In the genomic region with DNA sequence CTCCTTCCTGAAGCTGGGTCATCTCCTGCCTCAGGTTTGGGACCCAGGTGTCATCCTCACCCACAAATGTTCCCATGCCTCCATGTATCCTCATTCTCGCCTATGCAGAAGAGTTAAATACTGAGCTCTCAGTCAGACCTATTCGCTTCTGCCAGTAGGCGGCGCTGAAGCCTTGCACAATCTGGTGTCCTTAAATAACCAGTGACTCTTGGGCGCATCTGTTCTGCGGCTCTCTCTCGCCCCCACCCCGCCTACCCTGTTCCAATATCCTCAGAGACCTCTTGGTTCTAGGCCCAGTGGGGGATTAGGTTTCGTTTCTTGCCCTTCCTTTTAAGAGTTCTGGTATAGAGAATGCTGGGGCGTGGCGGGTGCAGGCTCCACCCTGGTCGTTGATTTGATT, we compare ENCODE assay signal across 8 mouse cellular contexts. TPM values are rescaled to one million over a fixed set of nuclear protein-coding genes. Genes with fewer than 3 reads are reported as not detected.
A peak's percentile ranks its signal among the peaks of the same experiment; 100 is the strongest.
DNase-seq lines count a peak whose midpoint lies in the region; ATAC-seq and TF ChIP-seq lines count a peak whose summit lies in the region.

No protein-coding gene starts in this region.

- no peaks in the 10 kb centered on the region for H3K79me2 ChIP-seq in CH12.LX (replicated peaks; ENCODE audit: control insufficient read depth, extremely low read depth, insufficient read depth, poor library complexity, severe bottlenecking)

- WGBS in forebrain, embryonic 12.5 days, result 2% methylated on average over 12 of the region's 12 CpGs
- 1% methylated on average over 12 of the region's 12 CpGs for WGBS in heart, embryonic 16.5 days
- WGBS in liver, embryonic 15.5 days (ENCODE audit: insufficient replicate concordance), result 1% methylated on average over 12 of the region's 12 CpGs
- WGBS in neural tube, embryonic 13.5 days, result 2% methylated on average over 12 of the region's 12 CpGs

- no peak overlapping the region for H3K27ac ChIP-seq in CH12.LX (ENCODE audit: insufficient read depth, low read depth)
- no peak overlapping the region for H3K27ac ChIP-seq in forebrain, embryonic 12.5 days
- no peak overlapping the region for H3K27ac ChIP-seq in heart, embryonic 16.5 days (ENCODE audit: low read length)
- H3K27ac ChIP-seq in liver, embryonic 15.5 days (replicated peaks), result no peak overlapping the region
- peak overlapping the region; percentile 43; the same call in 1 of the 2 replicates for H3K27ac ChIP-seq in neural tube, embryonic 13.5 days (replicated peaks)

- H3K4me3 ChIP-seq in CH12.LX (replicated peaks in 1 of 3; ENCODE audit: low read depth in 2 of 3, low read length in 2 of 3, poor library complexity in 1 of 3), result peak overlapping the region in 1 of 3 experiments; percentile 13
- H3K4me3 ChIP-seq in forebrain, embryonic 12.5 days (replicated peaks), result peak overlapping the region; percentile 19
- peak overlapping the region; percentile 29 for H3K4me3 ChIP-seq in heart, embryonic 16.5 days (ENCODE audit: low read length)
- no peak overlapping the region for H3K4me3 ChIP-seq in liver, embryonic 15.5 days (replicated peaks)
- H3K4me3 ChIP-seq in neural tube, embryonic 13.5 days, result peak overlapping the region; percentile 41

- H3K27me3 ChIP-seq in CH12.LX (replicated peaks), result peaks cover 52% of the 10 kb centered on the region
- peaks cover 76% of the 10 kb centered on the region for H3K27me3 ChIP-seq in forebrain, embryonic 12.5 days
- peaks cover 76% of the 10 kb centered on the region for H3K27me3 ChIP-seq in heart, embryonic 16.5 days (ENCODE audit: control insufficient read depth, insufficient read depth, low read length)
- peaks cover 87% of the 10 kb centered on the region for H3K27me3 ChIP-seq in liver, embryonic 15.5 days
- peaks cover 96% of the 10 kb centered on the region for H3K27me3 ChIP-seq in neural tube, embryonic 13.5 days

- TF ChIP-seq EP300 in CH12.LX (IDR thresholded peaks at IDR 0.05; ENCODE audit: low read length), result no peak

- H3K4me2 ChIP-seq in CH12.LX (ENCODE audit: insufficient read depth, low read depth, poor library complexity, severe bottlenecking), result peak overlapping the region; percentile 67
- peak overlapping the region; percentile 43 for H3K4me2 ChIP-seq in forebrain, embryonic 12.5 days
- peak overlapping the region; percentile 55 for H3K4me2 ChIP-seq in heart, embryonic 16.5 days (ENCODE audit: low read depth, low read length)
- H3K4me2 ChIP-seq in liver, embryonic 15.5 days, result peak overlapping the region; percentile 32; the same call in 1 of the 2 replicates
- H3K4me2 ChIP-seq in neural tube, embryonic 13.5 days, result peak overlapping the region; percentile 70

- H3K9ac ChIP-seq in CH12.LX (ENCODE audit: insufficient read depth, low read depth), result no peak overlapping the region
- H3K9ac ChIP-seq in forebrain, embryonic 12.5 days, result no peak overlapping the region
- no peak overlapping the region for H3K9ac ChIP-seq in heart, embryonic 16.5 days (ENCODE audit: low read length)
- no peak overlapping the region for H3K9ac ChIP-seq in liver, embryonic 15.5 days
- H3K9ac ChIP-seq in neural tube, embryonic 13.5 days, result peak overlapping the region; percentile 34; the same call in 1 of the 2 replicates

- in situ Hi-C loops in CH12.LX (cut with MboI; ENCODE audit: low pct_ligation_motif_present, low pct_unique_long_range_greater_than_20kb, low sequenced_read_pairs), result no loop called here

- dilution Hi-C loops in CH12.LX (cut with MboI; ENCODE audit: extremely low pct_ligation_motif_present, extremely low pct_unique_long_range_greater_than_20kb, low sequenced_read_pairs), result no loop called here

- TF ChIP-seq POLR2A in CH12.LX (IDR thresholded peaks at IDR 0.05; ENCODE audit: low read depth, low read length), result no peak

- peak; percentile 95 for TF ChIP-seq RAD21 in CH12.LX (IDR thresholded peaks at IDR 0.05; ENCODE audit: low read depth, low read length)

- H3K9me3 ChIP-seq in CH12.LX (replicated peaks; ENCODE audit: low read length), result no peaks in the 10 kb centered on the region
- no peaks in the 10 kb centered on the region for H3K9me3 ChIP-seq in forebrain, embryonic 12.5 days
- no peaks in the 10 kb centered on the region for H3K9me3 ChIP-seq in heart, embryonic 16.5 days (replicated peaks; ENCODE audit: control insufficient read depth, low read length)
- H3K9me3 ChIP-seq in liver, embryonic 15.5 days (replicated peaks), result no peaks in the 10 kb centered on the region
- no peaks in the 10 kb centered on the region for H3K9me3 ChIP-seq in neural tube, embryonic 13.5 days

- no peaks in the 10 kb centered on the region for H3K36me3 ChIP-seq in CH12.LX (replicated peaks in 1 of 2; ENCODE audit: control insufficient read depth in 1 of 2, insufficient read depth in 1 of 2, low read length in 1 of 2)
- no peaks in the 10 kb centered on the region for H3K36me3 ChIP-seq in forebrain, embryonic 12.5 days (replicated peaks)
- H3K36me3 ChIP-seq in heart, embryonic 16.5 days (ENCODE audit: control insufficient read depth, insufficient read depth), result no peaks in the 10 kb centered on the region
- no peaks in the 10 kb centered on the region for H3K36me3 ChIP-seq in liver, embryonic 15.5 days (replicated peaks)
- no peaks in the 10 kb centered on the region for H3K36me3 ChIP-seq in neural tube, embryonic 13.5 days

- peak; percentile 91 for DNase-seq in CH12.LX (ENCODE audit: extremely low read depth)
- peak; percentile 24 for DNase-seq in c-Kit-negative CD71-positive TER-119-positive erythroid progenitor cells, embryonic 14.5 days (ENCODE audit: low read depth, low spot score)
- peak; percentile 87 to 94 for DNase-seq in kidney, postnatal 25 days
- peak; percentile 89 for DNase-seq in telencephalon, adult 2 months (ENCODE audit: low read depth, low spot score)

- ATAC-seq in forebrain, embryonic 12.5 days (ENCODE audit: low FRiP score), result peak; percentile 80
- peak; percentile 71; the same call in 1 of the 2 replicates for ATAC-seq in heart, embryonic 16.5 days (replicated peaks; ENCODE audit: extremely low read depth, insufficient read depth, low FRiP score)
- ATAC-seq in liver, embryonic 15.5 days (ENCODE audit: insufficient read depth), result no peak
- ATAC-seq in neural tube, embryonic 13.5 days (ENCODE audit: low read depth), result peak; percentile 72

- TF ChIP-seq CTCF in CH12.LX (conservative IDR thresholded peaks at IDR 0.05 in 1 of 2, IDR thresholded peaks at IDR 0.05 in 1 of 2; ENCODE audit: low read depth in 2 of 2, low read length in 2 of 2), result peak; percentile 89 to 98

- H3K4me1 ChIP-seq in CH12.LX (ENCODE audit: control insufficient read depth in 1 of 2, insufficient read depth in 2 of 2), result peaks cover 3 to 38% of the 10 kb centered on the region in 2 experiments; a peak in 3 of 4 replicates
- peaks cover 34% of the 10 kb centered on the region for H3K4me1 ChIP-seq in forebrain, embryonic 12.5 days
- H3K4me1 ChIP-seq in heart, embryonic 16.5 days (ENCODE audit: control insufficient read depth, insufficient read depth, low read length), result peaks cover 17% of the 10 kb centered on the region
- H3K4me1 ChIP-seq in liver, embryonic 15.5 days (replicated peaks), result no peaks in the 10 kb centered on the region
- H3K4me1 ChIP-seq in neural tube, embryonic 13.5 days (replicated peaks), result peaks cover 48% of the 10 kb centered on the region

TF ChIP-seq in CH12.LX, 34 proteins besides CTCF, POLR2A, EP300 and RAD21 (continues in another document):
- TF ChIP-seq MEF2A (IDR thresholded peaks at IDR 0.05; ENCODE audit: borderline replicate concordance, low read depth, low read length) (peak; percentile 84), ZC3H11A (IDR thresholded peaks at IDR 0.05; ENCODE audit: low read depth, low read length) (peak; percentile 50; the same call in 1 of the 2 replicates), ZNF384 (IDR thresholded peaks at IDR 0.05; ENCODE audit: low read depth, low read length) (peak; percentile 43; the same call in 1 of the 2 replicates), ELF1 (IDR thresholded peaks at IDR 0.05; ENCODE audit: low read depth, low read length) (0 out of 2 replicates have a peak, but pooled peaks have one; percentile 14), MAZ (IDR thresholded peaks at IDR 0.05; ENCODE audit: low read depth, low read length) (peak; percentile 81), MXI1 (IDR thresholded peaks at IDR 0.05; ENCODE audit: low read depth, low read length) (no peak), SMC3 (IDR thresholded peaks at IDR 0.05; ENCODE audit: low read depth, low read length) (peak; percentile 84), NRF1 (IDR thresholded peaks at IDR 0.05; ENCODE audit: low read depth, low read length) (peak; percentile 41; the same call in 1 of the 2 replicates), PAX5 (IDR thresholded peaks at IDR 0.05; ENCODE audit: low read length) (no peak), IRF4 (IDR thresholded peaks at IDR 0.05; ENCODE audit: low read depth, low read length) (0 out of 2 replicates have a peak, but pooled peaks have one; percentile 35)

RNA-seq across cellular contexts. Expression of a gene that starts 2.5 kb away (rescaled TPM):
- total RNA-seq in CH12.LX (2012; rRNA removed) (0.76 TPM in 2 replicates), CH12.LX (2014; rRNA removed) (0.42 and 0.59 TPM in 2 replicates)
- polyA plus RNA-seq in CH12.LX (2012; ENCODE audit: insufficient read length, low read depth), result 0.41 and 1.1 TPM in 2 replicates
- polyA plus RNA-seq in forebrain, embryonic 12.5 days (2016; fragmentation: Nextera tagmentation; extraction: Ambion mirVana), result 22.7 and 24.1 TPM in 2 replicates
- not detected in 2 replicates for polyA plus RNA-seq in heart, embryonic 16.5 days (2015; fragmentation: Nextera tagmentation; extraction: Ambion mirVana)
- 0.07 and 0.21 TPM in 2 replicates for polyA plus RNA-seq in liver, embryonic 15.5 days (2015; fragmentation: Nextera tagmentation; extraction: Ambion mirVana)
- polyA plus RNA-seq in neural tube, embryonic 13.5 days (2015; fragmentation: Nextera tagmentation; extraction: Ambion mirVana), result 63.2 and 65.0 TPM in 2 replicates

RNA-seq across cellular contexts. Expression of a gene that starts 28.9 kb away (rescaled TPM):
- total RNA-seq in CH12.LX (2012; rRNA removed) (not detected in 2 replicates), CH12.LX (2014; rRNA removed) (not detected in 2 replicates)
- not detected in 2 replicates for polyA plus RNA-seq in CH12.LX (2012; ENCODE audit: insufficient read length, low read depth)
- 4.8 and 5.4 TPM in 2 replicates for polyA plus RNA-seq in forebrain, embryonic 12.5 days (2016; fragmentation: Nextera tagmentation; extraction: Ambion mirVana)
- 9.2 and 11.2 TPM in 2 replicates for polyA plus RNA-seq in heart, embryonic 16.5 days (2015; fragmentation: Nextera tagmentation; extraction: Ambion mirVana)
- polyA plus RNA-seq in liver, embryonic 15.5 days (2015; fragmentation: Nextera tagmentation; extraction: Ambion mirVana), result 2.2 and 3.1 TPM in 2 replicates
- polyA plus RNA-seq in neural tube, embryonic 13.5 days (2015; fragmentation: Nextera tagmentation; extraction: Ambion mirVana), result 6.2 and 7.8 TPM in 2 replicates

RNA-seq across cellular contexts. Expression of a gene that starts 58.5 kb away (rescaled TPM):
- total RNA-seq in CH12.LX (2012; rRNA removed) (14.2 and 16.8 TPM in 2 replicates), CH12.LX (2014; rRNA removed) (13.8 and 15.5 TPM in 2 replicates)
- polyA plus RNA-seq in CH12.LX (2012; ENCODE audit: insufficient read length, low read depth), result 9.5 and 11.9 TPM in 2 replicates
- polyA plus RNA-seq in forebrain, embryonic 12.5 days (2016; fragmentation: Nextera tagmentation; extraction: Ambion mirVana), result 46.9 and 47.3 TPM in 2 replicates
- 11.1 and 11.4 TPM in 2 replicates for polyA plus RNA-seq in heart, embryonic 16.5 days (2015; fragmentation: Nextera tagmentation; extraction: Ambion mirVana)
- 3.6 and 5.0 TPM in 2 replicates for polyA plus RNA-seq in liver, embryonic 15.5 days (2015; fragmentation: Nextera tagmentation; extraction: Ambion mirVana)
- 33.4 and 33.7 TPM in 2 replicates for polyA plus RNA-seq in neural tube, embryonic 13.5 days (2015; fragmentation: Nextera tagmentation; extraction: Ambion mirVana)

Comparison
In these comparisons a context has a peak if more than half of its experiments do, and no peak if none do; other contexts are left out.
1. DNase-seq: peak in every context shown above with its lines; median percentile 91 in CH12.LX; 90 in kidney, postnatal 25 days; 89 in telencephalon, adult 2 months; 24 in c-Kit-negative CD71-positive TER-119-positive erythroid progenitor cells, embryonic 14.5 days.
2. RNA of a gene that starts 2.5 kb away (polyA plus RNA-seq): 63.2 to 65.0 TPM in neural tube, embryonic 13.5 days and 22.7 to 24.1 TPM in forebrain, embryonic 12.5 days; 0.41 to 1.1 TPM in CH12.LX, 0.07 to 0.21 TPM in liver, embryonic 15.5 days and not detected in heart, embryonic 16.5 days; every median in the first group is over 10 times any median in the second.
3. Peak in every context shown above with its lines, with median percentiles within 50 percentile points of each other: H3K4me2 ChIP-seq.